8 mouse cellular contexts compared by ENCODE assay signal in genomic region chr19:10709360-10710087, GRCm38 (mm10). TPM values are rescaled to one million over a fixed set of nuclear protein-coding genes. Genes with fewer than 3 reads are reported as not detected.
DNase-seq lines count a peak whose midpoint lies in the region; ATAC-seq and TF ChIP-seq lines count a peak whose summit lies in the region.

No protein-coding gene starts in this region.

- TF ChIP-seq CTCF in gastrocnemius, adult 2 months (IDR thresholded peaks at IDR 0.05): peak; percentile 98
- TF ChIP-seq CTCF in hindbrain, postnatal 0 days (IDR thresholded peaks at IDR 0.05; ENCODE audit: low read depth): peak; percentile 99

- no peak overlapping the region for H3K4me2 ChIP-seq in hindbrain, postnatal 0 days (ENCODE audit: low read depth, low read length)

- peak; percentile 55 for DNase-seq in WW6 (ENCODE audit: low read depth, low spot score)
- peak; percentile 100 for DNase-seq in cerebellum, postnatal 4 days (ENCODE audit: low spot score in 2 of 2)
- DNase-seq in gastrocnemius, adult 2 months: peak; percentile 97
- peak; percentile 99 for DNase-seq in hindbrain, postnatal 0 days (ENCODE audit: low spot score)
- DNase-seq in left cerebral cortex, adult 18-20 months (ENCODE audit: low spot score in 2 of 2): peak; percentile 99 to 100
- peak; percentile 93 to 96 for DNase-seq in lung, postnatal 4 days
- peak; percentile 96 for DNase-seq in right cerebral cortex, adult 18-20 months
- peak; percentile 89 for DNase-seq in urinary bladder, adult 2 months (ENCODE audit: low spot score)

- H3K27me3 ChIP-seq in hindbrain, postnatal 0 days (ENCODE audit: insufficient read depth, low read length): no peaks in the 10 kb centered on the region

- 11% methylated on average over 8 of the region's 8 CpGs for WGBS in hindbrain, postnatal 0 days

- H3K36me3 ChIP-seq in hindbrain, postnatal 0 days (ENCODE audit: insufficient read depth, low read length): peaks cover 34% of the 10 kb centered on the region

- peaks cover 4% of the 10 kb centered on the region; the same call in 1 of the 2 replicates for H3K4me1 ChIP-seq in hindbrain, postnatal 0 days (ENCODE audit: insufficient read depth, low read length)

- H3K4me3 ChIP-seq in gastrocnemius, adult 2 months: 0 out of 2 replicates have a peak overlapping the region, but pooled peaks have one; percentile 0
- no peak overlapping the region for H3K4me3 ChIP-seq in hindbrain, postnatal 0 days (ENCODE audit: low read length)

- intact Hi-C loops in gastrocnemius, adult 2 months (cut with DNase I): loop anchor here (1.0 to 5.0 kb wide), 4 partner anchors 31 to 249 kb away; partner anchors contain the start of gene Pga5

- peak overlapping the region; percentile 25; the same call in 1 of the 2 replicates for H3K9ac ChIP-seq in hindbrain, postnatal 0 days (replicated peaks; ENCODE audit: low read length)

- peak; percentile 83 for ATAC-seq in hindbrain, postnatal 0 days

- peak overlapping the region; percentile 80 for H3K27ac ChIP-seq in gastrocnemius, adult 2 months
- H3K27ac ChIP-seq in hindbrain, postnatal 0 days: peak overlapping the region; percentile 89

- H3K9me3 ChIP-seq in hindbrain, postnatal 0 days (ENCODE audit: low read length): no peaks in the 10 kb centered on the region

RNA-seq across cellular contexts. Expression of gene Vps37c, which starts 21.0 kb away (rescaled TPM):
- 10 to 100 TPM; 20.7 to 26.3 TPM for total RNA-seq in gastrocnemius, adult 2 months (2021)
- total RNA-seq in hindbrain, postnatal 0 days (2014; rRNA removed): 29.8 and 30.7 TPM in 2 replicates
- polyA plus RNA-seq in hindbrain, postnatal 0 days (2015; fragmentation: Nextera tagmentation; extraction: Ambion mirVana): 25.8 and 27.2 TPM in 2 replicates
- total RNA-seq in left cerebral cortex, adult 18-20 months (2021): 10 to 100 TPM; 21.7 to 25.8 TPM
- 14.5 and 17.5 TPM in 2 replicates for polyA plus RNA-seq in urinary bladder, adult 2 months (2012; rRNA removed)

RNA-seq across cellular contexts. Expression of gene Cd5, which starts 29.3 kb away (rescaled TPM):
- not detected for total RNA-seq in gastrocnemius, adult 2 months (2021)
- total RNA-seq in hindbrain, postnatal 0 days (2014; rRNA removed): 0.68 TPM in 1 of 2 replicates, not detected in the other
- 0.26 and 0.32 TPM in 2 replicates for polyA plus RNA-seq in hindbrain, postnatal 0 days (2015; fragmentation: Nextera tagmentation; extraction: Ambion mirVana)
- total RNA-seq in left cerebral cortex, adult 18-20 months (2021): under 1 TPM in 1 of 2 experiments, not detected in 1; 0.16 TPM
- 0.50 and 0.65 TPM in 2 replicates for polyA plus RNA-seq in urinary bladder, adult 2 months (2012; rRNA removed)

RNA-seq across cellular contexts. Expression of gene Pga5, which starts 31.7 kb away (rescaled TPM):
- not detected for total RNA-seq in gastrocnemius, adult 2 months (2021)
- not detected in 2 replicates for total RNA-seq in hindbrain, postnatal 0 days (2014; rRNA removed)
- not detected in 2 replicates for polyA plus RNA-seq in hindbrain, postnatal 0 days (2015; fragmentation: Nextera tagmentation; extraction: Ambion mirVana)
- total RNA-seq in left cerebral cortex, adult 18-20 months (2021): not detected
- polyA plus RNA-seq in urinary bladder, adult 2 months (2012; rRNA removed): 0.08 TPM in 1 of 2 replicates, not detected in the other
